Mouse (Mus musculus): ENCODE results near the gene Gm21488. TPM values are rescaled to one million over a fixed set of nuclear protein-coding genes. Genes with fewer than 3 reads are reported as not detected.
"Not testable (repeated sequence)": the region's sequence is repeated elsewhere in the genome, so short reads cannot be mapped to it uniquely, and the experiment has no call there.

Gm21488 gene
- polyA plus RNA-seq (2014; fragmentation: Nextera tagmentation; extraction: Ambion mirVana): not detected in 2 replicates

DNA sequence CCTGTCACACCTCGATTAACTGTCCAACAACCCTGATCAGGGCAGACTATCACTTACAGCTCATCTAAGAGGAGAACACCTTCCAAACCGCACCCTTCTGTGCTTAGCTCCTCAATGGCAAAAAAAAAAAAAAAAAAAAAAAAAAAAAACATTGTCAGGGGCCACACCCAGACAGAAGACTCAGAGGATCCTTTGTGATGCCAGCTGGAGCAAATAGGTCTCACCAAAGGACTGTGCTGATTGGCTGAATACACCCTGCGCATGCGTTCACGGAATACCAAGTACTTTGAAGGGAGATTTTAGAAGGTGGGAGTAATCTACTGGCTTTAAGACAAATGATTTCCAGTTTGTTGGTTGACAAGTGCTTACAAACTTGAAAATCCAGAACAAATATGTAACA lies at the start of gene Gm21488:
Gene Gm21488 (minus strand): TSS at position 101 of the 400 bp plus-strand sequence.
- H3K36me3 ChIP-seq (replicated peaks; ENCODE audit: control insufficient read depth, insufficient read depth, low read depth, low read length); H3K9ac ChIP-seq (replicated peaks; ENCODE audit: low read length); DNase-seq (ENCODE audit: low spot score); H3K4me3 ChIP-seq (ENCODE audit: low read depth, low read length); H3K4me1 ChIP-seq (ENCODE audit: control insufficient read depth, insufficient read depth, low read length); H3K9me3 ChIP-seq (replicated peaks; ENCODE audit: control insufficient read depth, low read length); H3K27ac ChIP-seq (replicated peaks; ENCODE audit: low read depth, low read length); H3K27me3 ChIP-seq (ENCODE audit: control insufficient read depth, insufficient read depth, low read length); ATAC-seq (replicated peaks; ENCODE audit: insufficient number of reproducible peaks, low FRiP score, low TSS enrichment, low read depth); H3K4me2 ChIP-seq (ENCODE audit: low read depth, low read length): not testable (repeated sequence)
- WGBS: no CpG with 5 or more reads among the region's 5 CpGs

All from embryonic facial prominence, embryonic 11.5 days (tissue).